Mouse (Mus musculus): Measurements from ENCODE around the gene Psg17. TPM values are rescaled to one million over a fixed set of nuclear protein-coding genes. Genes with fewer than 3 reads are reported as not detected.
"Not testable (repeated sequence)": the region's sequence is repeated elsewhere in the genome, so short reads cannot be mapped to it uniquely, and the experiment has no call there.

Gene Psg17
- polyA plus RNA-seq, 1 experiment from 2014 or later = not detected

- Histone ChIP-seq H3K79me2 (ENCODE audit: inconsistent target) (no peaks in the 10 kb centered on the region), H3K27ac (no peak overlapping the region), H3K4me3 (ENCODE audit: inconsistent target) (no peak overlapping the region), H3K36me3 (ENCODE audit: inconsistent target) (no peaks in the 10 kb centered on the region)
- 87% methylated on average over 9 of the region's 9 CpGs for WGBS (ENCODE audit: missing documents)
These were observed 3.1 kb downstream of the Psg17 start for GRCm38 (mm10) chr7:18818301-18818700.

DNA sequence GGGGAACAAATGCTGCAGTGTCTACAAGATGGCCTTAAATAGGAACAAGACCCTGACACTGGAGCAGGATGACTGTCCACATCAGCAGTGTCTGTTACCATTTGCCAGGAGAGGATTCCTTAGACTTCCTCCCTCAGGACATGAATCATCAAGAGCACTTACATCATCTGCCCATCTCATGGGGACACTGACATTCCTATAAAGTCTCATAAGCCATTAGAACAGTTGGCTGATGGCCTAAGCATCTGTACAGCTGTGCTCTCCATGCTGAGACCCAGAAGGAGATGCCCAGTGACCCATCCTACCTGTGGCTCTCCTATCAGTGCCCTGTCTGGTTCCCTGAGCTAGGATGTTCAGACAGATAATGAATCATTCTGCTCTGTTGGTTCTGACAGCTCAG, 17.9 kb downstream of the Psg17 start:
- no peaks in the 10 kb centered on the region for H3K36me3 ChIP-seq (ENCODE audit: inconsistent target)
- H3K27ac ChIP-seq = no peak overlapping the region
- no peak overlapping the region for H3K4me3 ChIP-seq (ENCODE audit: inconsistent target)
- H3K79me2 ChIP-seq (ENCODE audit: inconsistent target) = no peaks in the 10 kb centered on the region

GRCm38 (mm10) chr7:18799129-18799528, 22.3 kb downstream of the Psg17 start:
- Histone ChIP-seq H3K27ac (no peak overlapping the region), H3K79me2 (ENCODE audit: inconsistent target) (no peaks in the 10 kb centered on the region), H3K36me3 (ENCODE audit: inconsistent target) (no peaks in the 10 kb centered on the region), H3K4me3 (ENCODE audit: inconsistent target) (no peak overlapping the region)
- WGBS (ENCODE audit: missing documents) = 46% methylated on average over 3 of the region's 3 CpGs

DNA sequence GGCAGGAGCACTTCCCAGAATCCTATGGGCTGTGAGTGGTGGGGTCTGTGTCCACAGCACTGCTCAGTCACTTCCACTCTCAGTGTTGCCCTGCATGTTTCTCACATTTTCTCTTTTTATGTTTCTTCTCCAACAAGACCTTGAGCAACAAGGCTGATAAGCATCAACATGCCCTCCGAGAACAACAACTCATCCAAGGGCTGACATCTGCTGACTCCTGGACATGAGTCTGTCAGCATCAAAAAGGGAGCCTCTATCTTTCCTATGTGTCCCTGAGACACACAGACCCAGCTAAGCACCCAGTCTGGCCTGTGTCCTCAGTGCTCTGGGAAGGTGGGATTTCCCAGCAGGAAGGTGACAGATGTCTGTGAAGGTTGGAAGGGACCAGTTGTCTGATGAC, 23.0 kb downstream of the Psg17 start, which contains the start of gene Psg19:
Gene Psg19 (minus strand): TSS at position 101 of the 400 bp plus-strand sequence.
- no peak within 1 kb of the TSS for H3K4me3 ChIP-seq (ENCODE audit: inconsistent target)
- WGBS (ENCODE audit: missing documents) = 94% methylated on average over 1 of the region's 1 CpGs
- no peak within 1 kb of the TSS for H3K27ac ChIP-seq

DNA sequence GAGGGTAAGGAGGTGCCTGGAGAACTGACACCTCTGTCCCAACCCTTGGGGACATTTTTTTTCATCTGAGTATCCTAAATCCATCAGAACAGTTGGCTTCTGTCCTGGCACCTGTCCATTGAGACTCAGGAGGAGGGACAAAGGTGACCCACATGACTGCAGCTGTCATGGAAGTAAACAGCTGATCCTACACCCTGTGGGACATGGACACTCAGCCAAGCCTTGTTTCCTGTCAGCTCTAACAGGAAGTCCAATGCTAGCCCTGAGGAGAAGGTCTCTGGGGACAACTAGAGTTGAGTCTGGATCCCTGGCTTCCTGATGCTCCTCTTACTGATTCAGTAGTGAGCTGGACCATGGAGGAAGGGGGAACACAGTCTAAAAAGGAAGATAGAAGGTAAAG, 30.7 kb downstream of the Psg17 start:
- H3K4me3 ChIP-seq (ENCODE audit: inconsistent target); H3K36me3 ChIP-seq (ENCODE audit: inconsistent target); H3K27ac ChIP-seq; H3K79me2 ChIP-seq (ENCODE audit: inconsistent target): not testable (repeated sequence)

More for the DNA sequence above, 23.0 kb downstream of the Psg17 start, which contains the start of gene Psg19:
- no peaks in the 10 kb centered on the region for H3K79me2 ChIP-seq (ENCODE audit: inconsistent target)
- no peaks in the 10 kb centered on the region for H3K36me3 ChIP-seq (ENCODE audit: inconsistent target)

GRCm38 (mm10) chr7:18781301-18781700, 40.1 kb downstream of the Psg17 start:
- H3K4me3 ChIP-seq (ENCODE audit: inconsistent target); H3K27ac ChIP-seq; H3K79me2 ChIP-seq (ENCODE audit: inconsistent target); H3K36me3 ChIP-seq (ENCODE audit: inconsistent target): not testable (repeated sequence)
- 29% methylated on average over 2 of the region's 2 CpGs for WGBS (ENCODE audit: missing documents)

GRCm38 (mm10) chr7:18779337-18779781, 42.0 kb downstream of the Psg17 start:
- H3K79me2 ChIP-seq (ENCODE audit: inconsistent target) = no peaks in the 10 kb centered on the region
- no peak overlapping the region for H3K27ac ChIP-seq
- H3K4me3 ChIP-seq (ENCODE audit: inconsistent target) = no peak overlapping the region
- H3K36me3 ChIP-seq (ENCODE audit: inconsistent target) = no peaks in the 10 kb centered on the region

Other genes with a start within 250 kb of the Psg17 start
- not detected in 3 replicates for gene Psg23, start 205.1 kb downstream of the Psg17 start, polyA plus RNA-seq (2018)
- gene Psg21, start 164.9 kb downstream of the Psg17 start, polyA plus RNA-seq (2018) = not detected in 3 replicates
- gene Psg20, start 135.4 kb downstream of the Psg17 start, polyA plus RNA-seq (2018) = not detected in 3 replicates
- gene Psg22, start 103.5 kb downstream of the Psg17 start, polyA plus RNA-seq (2018) = not detected in 3 replicates
- not detected in 3 replicates for gene Psg19, start 23.1 kb downstream of the Psg17 start, polyA plus RNA-seq (2018)
- gene Mill2, start 18.4 kb upstream of the Psg17 start, polyA plus RNA-seq (2018) = 3.2 to 7.3 TPM (median 3.3 TPM) in 3 replicates
- 1.3 to 1.4 TPM in 2 of 3 replicates, not detected in the other for gene Pglyrp1, start 49.7 kb upstream of the Psg17 start, polyA plus RNA-seq (2018)
- 4.1 to 8.9 TPM (median 8.4 TPM) in 3 replicates for gene Ccdc61, start 88.8 kb upstream of the Psg17 start, polyA plus RNA-seq (2018)
- 0.01 TPM in 1 of 3 replicates, not detected in the others for gene Nova2, start 104.3 kb upstream of the Psg17 start, polyA plus RNA-seq (2018)
- not detected in 3 replicates for gene Nanos2, start 165.8 kb upstream of the Psg17 start, polyA plus RNA-seq (2018)
- 0.25 to 0.49 TPM (median 0.46 TPM) in 3 replicates for gene Mypop, start 169.6 kb upstream of the Psg17 start, polyA plus RNA-seq (2018)
- gene Irf2bp1, start 182.4 kb upstream of the Psg17 start, polyA plus RNA-seq (2018) = 7.1 to 12.7 TPM (median 12.6 TPM) in 3 replicates
- gene Foxa3, start 201.9 kb upstream of the Psg17 start, polyA plus RNA-seq (2018) = not detected in 3 replicates
- 34.2 to 90.4 TPM (median 59.0 TPM) in 3 replicates for gene Sympk, start 202.8 kb upstream of the Psg17 start, polyA plus RNA-seq (2018)
- not detected in 3 replicates for gene Rsph6a, start 233.1 kb upstream of the Psg17 start, polyA plus RNA-seq (2018)

Measured in macrophage (primary cell).